Comparison of ENCODE assay signal across 11 mouse cellular contexts in genomic region chr3:133757756-133758420, GRCm38 (mm10).
A peak's percentile ranks its signal among the peaks of the same experiment; 100 is the strongest.
DNase-seq lines count a peak whose midpoint lies in the region; ATAC-seq and TF ChIP-seq lines count a peak whose summit lies in the region.
"Had no signal": no experiment of that assay in that cellular context is flagged by ENCODE, and none has a peak within 500 bp of the region (broad histone marks: within the 10 kb centered on the region; RNA-seq: fewer than 3 reads in every experiment).

No protein-coding gene starts in this region.

- H3K4me2 ChIP-seq in heart, embryonic 15.5 days = peak overlapping the region; percentile 52
- H3K4me2 ChIP-seq: hindbrain, embryonic 15.5 days had no signal

- TF ChIP-seq CTCF in brain, embryonic 14.5 days (IDR thresholded peaks at IDR 0.05; ENCODE audit: borderline replicate concordance, extremely low read depth, insufficient read depth, insufficient read length) = no peak

- H3K27me3 ChIP-seq in heart, embryonic 15.5 days = no peaks in the 10 kb centered on the region

- no peak for DNase-seq in heart, postnatal 14 days
- DNase-seq in brain, embryonic 14.5 days (ENCODE audit: low read depth) = peak; percentile 88
- peak; percentile 30 to 43 for DNase-seq in layer of hippocampus, postnatal 36 days
- no peak for DNase-seq in thymus, postnatal 10 days (ENCODE audit: low spot score in 2 of 2)
- DNase-seq in thymus, postnatal 36 days = no peak
- no peak for DNase-seq in adrenal gland, adult 18-20 months (ENCODE audit: low spot score in 2 of 2)
- DNase-seq: cerebellum, adult 9-11 months had no signal

- intact Hi-C loops in heart, postnatal 14 days (cut with DNase I) = no loop called here

- ATAC-seq in heart, embryonic 15.5 days (replicated peaks; ENCODE audit: insufficient number of reproducible peaks, insufficient read depth, low FRiP score, low read depth) = no peak
- ATAC-seq in megakaryocyte, adult 5-6 weeks (ENCODE audit: poor library complexity, severe bottlenecking) = peak; percentile 14; the same call in 1 of the 2 replicates

- TF ChIP-seq POLR2A in brain, embryonic 14.5 days (IDR thresholded peaks at IDR 0.05; ENCODE audit: borderline replicate concordance, extremely low read depth, insufficient read depth, insufficient read length, poor library complexity, severe bottlenecking) = no peak

- 26% methylated on average over 12 of the region's 12 CpGs for WGBS in heart, embryonic 15.5 days

- H3K9me3 ChIP-seq in heart, embryonic 15.5 days (replicated peaks) = no peaks in the 10 kb centered on the region
- H3K9me3 ChIP-seq: G1E; hindbrain, embryonic 15.5 days had no signal

- H3K9ac ChIP-seq in heart, embryonic 15.5 days = no peak overlapping the region
- H3K9ac ChIP-seq: hindbrain, embryonic 15.5 days had no signal

- H3K27ac ChIP-seq in heart, embryonic 15.5 days = no peak overlapping the region
- H3K27ac ChIP-seq: hindbrain, embryonic 15.5 days had no signal

- H3K4me3 ChIP-seq in heart, embryonic 15.5 days = peak overlapping the region; percentile 17
- H3K4me3 ChIP-seq: hindbrain, embryonic 15.5 days had no signal

- no peaks in the 10 kb centered on the region for H3K36me3 ChIP-seq in heart, embryonic 15.5 days
- H3K36me3 ChIP-seq: G1E; hindbrain, embryonic 15.5 days had no signal

- H3K4me1 ChIP-seq in heart, embryonic 15.5 days (replicated peaks) = peaks cover 23% of the 10 kb centered on the region

Comparison
In these comparisons a context has a peak if more than half of its experiments do, and no peak if none do; other contexts are left out.
1. DNase-seq: peak in brain, embryonic 14.5 days (single experiment) and layer of hippocampus, postnatal 36 days (2 of 2); none in heart, postnatal 14 days (0 of 2), thymus, postnatal 10 days (0 of 2), thymus, postnatal 36 days (0 of 2) and adrenal gland, adult 18-20 months (0 of 2).